Mouse (Mus musculus): ENCODE measurements around the gene Nupl1.

Nupl1 gene

GRCm38 (mm10) chr14:60238551-60238950, 12.7 kb downstream of the Nupl1 start:
- DNase-seq (ENCODE audit: low read depth, low spot score) = no peak

GRCm38 (mm10) chr14:60219886-60220285, 31.3 kb downstream of the Nupl1 start:
- no peak for DNase-seq (ENCODE audit: low read depth, low spot score)

- no peak for DNase-seq (ENCODE audit: low read depth, low spot score)
These were observed 33.6 kb downstream of the Nupl1 start for GRCm38 (mm10) chr14:60217616-60218015.

GRCm38 (mm10) chr14:60216125-60216524, 35.1 kb downstream of the Nupl1 start:
- no peak for DNase-seq (ENCODE audit: low read depth, low spot score)

- no peak for DNase-seq (ENCODE audit: low read depth, low spot score)
These were observed 36.2 kb downstream of the Nupl1 start for GRCm38 (mm10) chr14:60215000-60215399.

- DNase-seq (ENCODE audit: low read depth, low spot score) = no peak
These were observed 37.2 kb downstream of the Nupl1 start for GRCm38 (mm10) chr14:60214040-60214439.

GRCm38 (mm10) chr14:60209166-60209565, 42.1 kb downstream of the Nupl1 start:
- DNase-seq (ENCODE audit: low read depth, low spot score) = no peak

GRCm38 (mm10) chr14:60204993-60205392, 46.2 kb downstream of the Nupl1 start:
- DNase-seq (ENCODE audit: low read depth, low spot score) = no peak

- no peak for DNase-seq (ENCODE audit: low read depth, low spot score)
These were observed 54.3 kb downstream of the Nupl1 start, which contains the start of gene Atp8a2 for GRCm38 (mm10) chr14:60196884-60197283. TSS of gene Atp8a2 (minus strand) at chr14:60197179.

- DNase-seq (ENCODE audit: low read depth, low spot score) = no peak
These were observed 55.2 kb downstream of the Nupl1 start for GRCm38 (mm10) chr14:60195999-60196398.

GRCm38 (mm10) chr14:60194606-60195005, 56.6 kb downstream of the Nupl1 start:
- DNase-seq (ENCODE audit: low read depth, low spot score) = no peak

GRCm38 (mm10) chr14:60189771-60190170, 61.5 kb downstream of the Nupl1 start:
- no peak for DNase-seq (ENCODE audit: low read depth, low spot score)

GRCm38 (mm10) chr14:60188201-60188825, 62.9 kb downstream of the Nupl1 start:
- no peak for DNase-seq (ENCODE audit: low read depth, low spot score)

- DNase-seq (ENCODE audit: low read depth, low spot score) = no peak
These were observed 69.9 kb downstream of the Nupl1 start for GRCm38 (mm10) chr14:60181306-60181705.

GRCm38 (mm10) chr14:60178571-60178955, 72.7 kb downstream of the Nupl1 start:
- DNase-seq (ENCODE audit: low read depth, low spot score) = no peak

- DNase-seq (ENCODE audit: low read depth, low spot score) = no peak
These were observed 73.3 kb downstream of the Nupl1 start for GRCm38 (mm10) chr14:60177614-60178570.

- peak; percentile 56 for DNase-seq (ENCODE audit: low read depth, low spot score)
These were observed 74.2 kb downstream of the Nupl1 start for GRCm38 (mm10) chr14:60176891-60177613.

GRCm38 (mm10) chr14:60176469-60176890, 74.8 kb downstream of the Nupl1 start:
- DNase-seq (ENCODE audit: low read depth, low spot score) = no peak

GRCm38 (mm10) chr14:60172286-60173055, 78.8 kb downstream of the Nupl1 start:
- no peak for DNase-seq (ENCODE audit: low read depth, low spot score)

- DNase-seq (ENCODE audit: low read depth, low spot score) = no peak
These were observed 80.2 kb downstream of the Nupl1 start for GRCm38 (mm10) chr14:60170845-60171610.
